Mouse (Mus musculus) left cerebral cortex, postnatal 36 days (tissue): Measurements from ENCODE around the gene Fndc7. TPM values are rescaled to one million over a fixed set of nuclear protein-coding genes. Genes with fewer than 3 reads are reported as not detected.
A peak's percentile ranks its signal among the peaks of the same experiment; 100 is the strongest.

ENCODE experiments used
- DNase-seq, 2 experiments: peaks; one replicate each; pipeline ENCODE4 v3.0.0; 2021 to 2022; ENCODE audit warnings: low spot score in 2 of 2, mixed read lengths in 1 of 2
- intact Hi-C: fragments of 180-260 bp; cut with DNase I; formaldehyde crosslinking; loops from one replicate; pipeline ENCODE4 v1.15.1; 2025
- total RNA-seq, 2 experiments: library from RNA; stranded (reverse); gene quantifications; 2 replicates each; pipeline ENCODE4 v1.2.3; 2021

The Fndc7 gene
- not detected for total RNA-seq

DNA sequence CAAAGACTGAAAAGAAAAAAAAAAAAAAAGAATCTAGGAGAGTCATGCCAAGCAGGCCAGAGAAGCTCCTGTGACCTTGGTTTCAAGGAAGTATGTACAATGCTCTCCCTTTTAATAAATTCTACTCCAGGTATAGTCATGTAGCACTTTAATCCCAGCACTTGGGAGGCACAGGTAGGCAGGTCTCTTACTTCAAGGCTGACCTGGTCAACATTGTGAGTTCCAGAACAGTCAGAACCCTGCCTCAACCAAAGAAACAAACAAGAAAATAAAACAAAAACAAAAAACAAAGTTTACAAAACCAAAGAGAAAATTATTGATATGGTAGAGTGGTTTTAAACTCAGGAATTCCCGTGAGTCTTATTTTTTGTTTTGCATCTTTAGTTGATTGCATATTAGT is at the start of gene Fndc7:
Gene Fndc7 (minus strand): TSS at position 101 of the 400 bp plus-strand sequence.
- no peak for DNase-seq
- intact Hi-C loops = no loop called here

DNA sequence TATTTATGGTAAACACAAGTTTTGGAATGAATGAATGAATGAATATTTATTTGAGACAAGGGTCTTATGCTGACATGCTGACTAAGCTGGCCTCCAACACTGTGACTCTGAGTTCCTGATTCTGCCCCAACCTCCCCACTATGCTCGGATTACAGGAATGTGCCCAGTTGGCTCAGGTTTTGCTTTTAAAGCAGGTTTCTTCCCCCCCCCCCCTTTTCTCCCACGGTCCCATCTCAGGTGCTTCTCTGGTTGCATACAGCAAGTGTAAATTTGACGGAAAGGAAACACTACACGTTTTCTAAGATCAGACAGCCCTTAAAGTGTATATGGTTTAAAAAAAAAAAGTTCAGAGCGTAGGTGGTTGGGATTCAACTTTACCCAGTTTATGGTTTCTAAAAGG is 49.8 kb upstream of the Fndc7 start, which contains the start of gene Henmt1:
Gene Henmt1 (plus strand): TSS at position 301 of the 400 bp plus-strand sequence.
- intact Hi-C loops = no loop called here
- DNase-seq = no peak

DNA sequence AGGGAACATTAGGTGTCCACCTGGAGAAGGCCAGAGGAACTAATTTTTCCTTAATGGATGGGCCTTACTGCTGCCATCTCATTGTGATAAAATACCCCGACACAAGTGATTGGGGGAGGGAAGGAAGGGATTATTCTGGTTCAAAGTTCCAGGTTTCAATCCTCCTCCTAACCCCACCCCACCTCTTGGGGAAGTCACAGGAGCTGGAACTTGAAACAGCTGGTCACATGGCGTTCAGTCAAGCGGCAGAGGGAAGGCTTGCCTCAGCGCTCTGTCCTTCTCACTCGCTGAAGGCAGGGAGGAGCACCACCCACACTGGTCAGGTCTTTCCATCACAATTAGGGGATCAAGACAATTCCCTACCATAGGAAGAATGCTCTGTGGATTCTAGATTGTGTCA is 48.9 kb upstream of the Fndc7 start:
- intact Hi-C loops = no loop called here
- no peak for DNase-seq

DNA sequence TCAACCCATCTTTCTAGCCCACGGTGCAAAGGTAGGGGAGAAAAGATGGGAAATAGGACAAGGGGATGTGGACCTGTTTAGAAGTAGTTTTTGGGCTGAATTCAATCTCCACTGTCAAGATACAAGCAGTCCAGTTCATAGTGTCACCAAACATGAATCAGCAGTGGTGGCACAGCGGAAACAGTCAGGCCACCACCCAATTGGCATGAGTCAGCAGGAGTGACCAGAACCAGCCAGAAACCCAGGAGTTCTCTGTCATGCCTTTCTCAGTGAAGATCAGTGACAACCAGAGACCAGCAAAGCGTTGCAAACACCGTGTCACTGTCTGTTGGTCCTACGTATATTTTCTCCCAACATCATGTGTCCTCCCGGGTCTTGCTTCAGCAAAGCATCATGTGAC is 43.7 kb upstream of the Fndc7 start:
- DNase-seq = no peak
- intact Hi-C loops = no loop called here

DNA sequence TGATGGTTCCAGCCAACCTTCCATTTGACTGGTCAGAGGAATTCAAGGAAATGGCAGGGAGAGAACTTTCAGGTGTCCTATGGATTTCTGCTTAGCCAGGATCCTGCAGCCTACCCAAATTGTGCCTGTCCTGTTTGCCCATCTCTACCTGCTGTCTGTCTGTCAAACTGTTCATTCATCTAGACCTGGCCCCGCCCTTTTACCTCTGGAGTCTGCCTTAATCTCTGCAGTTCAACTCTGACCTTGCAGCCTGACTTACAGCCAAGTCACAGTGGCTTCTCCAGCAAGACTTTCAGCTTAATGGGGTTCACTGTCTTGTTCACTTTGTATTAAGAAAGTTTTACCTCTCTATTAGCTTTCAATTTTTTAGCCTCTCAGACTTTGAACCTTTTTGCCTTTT is 36.5 kb upstream of the Fndc7 start:
- no peak for DNase-seq
- intact Hi-C loops = no loop called here

DNA sequence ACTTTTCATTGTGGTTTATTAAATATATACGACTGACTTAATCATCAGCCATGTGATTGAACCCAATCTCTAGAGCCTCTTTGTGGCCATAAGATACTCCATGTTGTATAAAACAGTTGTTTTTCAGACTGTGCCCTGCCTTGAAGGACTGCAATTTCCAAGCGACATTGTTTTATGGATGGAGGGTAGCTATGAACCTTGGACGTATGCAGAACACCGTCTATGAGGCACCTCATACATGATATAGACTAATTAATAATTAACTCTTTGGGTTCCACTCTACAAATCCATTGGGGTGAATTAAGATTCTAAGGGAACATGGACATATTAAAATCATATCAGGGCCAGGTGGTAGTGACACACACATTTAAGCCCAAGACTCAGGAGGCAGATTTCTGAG is 35.9 kb upstream of the Fndc7 start:
- intact Hi-C loops = no loop called here
- no peak for DNase-seq

DNA sequence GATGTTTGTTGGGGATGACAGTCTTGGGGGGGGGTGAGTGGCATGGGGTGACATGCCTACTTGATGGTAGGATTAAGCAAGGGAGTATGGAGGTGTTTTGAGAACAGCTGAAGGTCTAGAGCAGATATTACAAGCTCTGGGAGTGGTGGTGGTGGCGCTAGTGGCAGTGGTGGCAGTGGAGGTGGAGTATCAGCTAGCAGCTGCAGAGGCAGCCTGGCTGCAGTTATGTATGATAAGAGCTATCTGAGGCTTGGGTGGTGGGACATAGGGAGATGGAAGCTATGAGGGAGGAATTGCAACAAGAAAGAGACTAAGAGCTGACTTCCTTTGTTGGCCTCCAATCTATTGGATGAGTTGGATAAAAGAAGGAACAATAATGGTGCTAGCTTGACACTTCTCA is 32.0 kb upstream of the Fndc7 start:
- DNase-seq = no peak
- intact Hi-C loops = no loop called here

DNA sequence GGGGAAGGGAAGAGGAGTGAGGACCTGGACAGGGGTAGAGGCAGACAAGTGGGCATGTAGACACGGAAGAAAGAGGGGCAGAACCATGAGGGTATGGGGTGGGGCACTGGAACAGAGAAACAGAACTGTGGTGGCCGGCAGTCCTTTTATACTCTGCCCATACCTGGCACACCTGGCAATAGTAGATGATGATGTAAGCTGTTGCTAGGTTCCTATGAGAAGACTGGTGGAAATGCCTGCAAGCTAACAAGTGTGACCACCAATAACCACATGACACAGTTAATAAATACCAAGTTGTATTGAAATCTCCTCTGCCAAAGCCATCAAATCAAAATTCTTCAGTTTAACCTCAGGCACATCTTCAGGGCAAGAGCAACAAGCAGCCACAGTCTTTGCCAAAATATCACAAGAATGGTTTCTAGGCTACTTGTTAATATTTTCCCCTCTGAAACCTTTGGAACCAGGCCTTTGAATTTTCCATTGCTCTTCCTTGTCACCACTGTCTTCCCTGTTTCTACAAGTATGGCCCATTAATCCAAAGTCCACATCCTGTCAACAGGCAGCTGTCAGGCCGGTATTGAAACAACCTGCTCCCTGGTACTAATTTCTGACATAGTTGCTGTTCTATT is 30.7 kb upstream of the Fndc7 start:
- no peak for DNase-seq
- intact Hi-C loops = no loop called here

DNA sequence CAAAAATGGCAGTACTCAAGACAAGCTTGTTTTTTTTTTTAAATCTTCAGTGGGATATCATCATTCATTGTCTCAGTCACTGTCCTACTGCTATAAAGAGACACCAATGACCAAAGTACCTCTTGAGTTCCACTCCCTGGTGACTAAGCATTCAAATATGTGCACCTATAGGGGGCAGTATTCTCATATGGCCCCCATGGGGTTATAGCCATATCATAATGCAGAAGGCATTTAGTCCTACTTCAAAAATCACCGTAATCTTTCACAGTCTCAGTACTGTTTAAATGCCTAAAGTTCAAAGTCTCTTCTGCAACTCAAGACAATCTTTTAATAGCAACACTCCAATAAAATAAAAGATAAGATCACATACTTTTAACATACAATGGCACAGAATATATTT is 29.0 kb upstream of the Fndc7 start:
- DNase-seq = no peak
- intact Hi-C loops = loop anchor here (10.0 kb wide), 1 partner anchor 214 kb away; no protein-coding TSS in a partner anchor

DNA sequence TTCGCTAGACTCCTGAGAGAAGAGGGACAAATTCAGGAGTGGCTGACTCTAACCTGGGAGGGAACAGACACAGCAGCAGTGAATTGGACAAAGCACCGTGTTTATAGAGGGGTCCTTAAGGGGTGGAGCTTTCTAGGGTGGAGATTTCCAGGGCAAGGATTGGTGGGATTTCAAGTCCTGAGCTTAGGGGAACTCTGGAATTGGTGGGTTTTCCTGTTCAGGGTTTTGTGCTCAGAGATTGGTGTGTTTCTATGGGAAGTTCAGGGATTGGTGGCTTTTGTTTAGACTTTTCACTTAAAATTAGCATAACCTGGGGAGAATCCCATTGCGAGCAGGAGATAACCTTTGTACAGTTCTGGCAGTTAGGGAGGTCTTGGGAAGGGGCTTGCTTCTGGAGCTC is 28.2 kb upstream of the Fndc7 start:
- no peak for DNase-seq
- intact Hi-C loops = loop anchor here (10.0 kb wide), 1 partner anchor 213 kb away; no protein-coding TSS in a partner anchor

DNA sequence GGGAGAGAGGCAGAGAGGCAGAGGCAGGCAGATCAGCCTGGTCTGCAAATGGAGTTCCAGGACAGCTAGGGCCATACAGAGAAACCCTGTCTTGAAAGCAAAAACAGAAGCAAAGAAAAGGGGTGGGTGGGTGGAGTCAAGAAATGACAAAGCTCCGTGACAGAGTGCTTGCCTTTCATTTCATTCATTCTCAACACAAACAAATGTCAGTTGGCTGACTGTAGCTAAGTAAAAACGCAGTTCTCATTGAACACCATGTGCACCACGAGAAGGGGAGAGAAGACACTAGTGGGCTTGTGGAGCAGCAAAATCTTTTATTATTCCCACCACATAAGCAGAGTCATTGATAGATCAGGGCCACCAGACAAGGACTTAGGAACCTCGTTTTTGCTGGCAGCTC is 27.0 kb upstream of the Fndc7 start:
- no peak for DNase-seq
- intact Hi-C loops = loop anchor here (10.0 kb wide), 1 partner anchor 212 kb away; no protein-coding TSS in a partner anchor

DNA sequence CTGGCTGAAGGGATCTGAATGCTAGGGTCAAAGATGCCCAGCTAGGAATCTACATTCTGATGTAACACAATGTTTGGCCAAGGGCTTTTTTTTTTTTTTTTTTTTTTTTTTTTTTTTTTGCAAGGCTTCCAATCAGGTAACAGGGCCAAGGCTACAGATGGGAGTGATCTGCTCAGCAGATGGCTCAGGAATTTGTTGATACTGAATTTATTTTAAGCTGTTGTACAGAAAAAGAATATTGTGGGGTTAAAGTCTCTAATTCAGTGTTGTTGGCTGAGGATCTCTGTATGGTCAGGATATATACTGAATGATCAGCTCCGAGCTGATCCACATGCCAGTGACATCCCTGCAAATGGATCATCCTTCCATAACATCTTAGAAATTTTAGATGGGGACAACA is 26.2 kb upstream of the Fndc7 start:
- intact Hi-C loops = loop anchor here (10.0 kb wide), 1 partner anchor 211 kb away; no protein-coding TSS in a partner anchor
- DNase-seq = no peak

DNA sequence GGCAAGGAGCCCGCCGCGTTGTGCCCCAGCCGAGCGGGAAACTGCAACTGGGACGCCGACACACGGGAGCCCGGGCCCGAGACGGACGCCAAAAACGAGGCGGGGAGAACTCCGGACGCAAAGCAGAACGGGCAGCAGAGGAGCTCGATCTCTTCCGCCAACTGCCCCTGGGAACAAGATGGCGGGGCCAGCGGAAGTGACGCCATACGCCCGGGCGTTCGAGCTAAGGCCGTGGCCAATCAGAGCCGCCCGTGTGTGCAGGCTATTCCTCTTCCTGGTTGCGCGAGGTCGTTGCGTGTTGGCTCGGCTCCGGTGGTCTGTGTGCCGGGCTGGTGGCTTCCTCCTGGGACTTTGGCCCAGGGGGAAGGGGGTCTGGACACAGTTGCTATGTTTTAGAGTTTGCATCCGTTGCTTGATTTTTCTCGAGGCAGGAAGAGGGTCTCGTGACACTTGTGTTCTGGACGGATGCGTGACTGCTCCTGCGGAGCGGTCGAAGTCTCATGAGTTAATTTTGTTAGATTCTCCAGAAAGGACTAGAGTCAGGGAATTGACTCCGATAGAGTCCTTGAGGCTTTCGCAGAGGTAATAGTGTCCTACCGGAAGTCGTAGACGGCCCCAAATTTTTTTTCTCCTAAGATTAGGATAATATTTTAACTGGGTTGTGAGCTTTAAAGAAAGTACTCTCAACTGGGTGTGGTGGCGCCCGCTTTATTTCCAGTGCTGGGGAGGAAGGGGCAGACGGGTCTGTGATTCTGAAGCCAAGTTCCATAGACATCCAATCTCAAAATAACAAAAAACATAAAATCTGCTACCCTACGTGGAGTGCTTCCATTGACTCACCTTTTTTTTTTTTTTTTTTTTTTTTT is 22.0 kb upstream of the Fndc7 start, which contains the start of gene Prpf38b:
Gene Prpf38b (minus strand): TSS at position 180 of the 866 bp plus-strand sequence.
- DNase-seq = peak; percentile 95 to 96
- intact Hi-C loops = loop anchor here (1.0 to 10.0 kb wide), 4 partner anchors 54 to 207 kb away; partner anchors contain the start of gene Stxbp3

DNA sequence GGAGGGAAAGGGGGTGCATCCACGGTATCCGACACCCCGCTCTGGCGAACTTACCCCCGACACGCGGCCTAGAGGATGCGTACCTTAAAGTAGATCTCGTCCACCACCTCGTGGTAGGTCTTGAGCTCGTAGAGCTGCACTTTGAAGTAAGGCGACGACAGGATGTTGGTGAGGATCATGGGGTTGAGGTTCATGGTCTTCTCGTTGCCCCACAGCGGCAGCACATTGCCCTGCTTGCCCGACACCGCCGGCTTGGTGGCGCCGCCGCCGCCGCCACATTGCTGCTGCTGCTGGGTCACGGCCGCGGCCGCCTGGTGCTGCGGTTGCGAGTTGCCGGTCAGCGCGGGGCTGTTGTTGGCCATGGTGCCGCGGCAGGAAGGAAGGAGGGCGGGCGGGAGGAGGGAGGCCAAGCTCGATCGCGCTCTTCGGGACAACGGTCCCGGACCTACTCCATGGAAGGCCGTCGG is 21.3 kb upstream of the Fndc7 start:
- peak; percentile 48 to 59 for DNase-seq
- intact Hi-C loops = loop anchor here (1.0 to 10.0 kb wide), 4 partner anchors 54 to 206 kb away; partner anchors contain the start of gene Stxbp3

DNA sequence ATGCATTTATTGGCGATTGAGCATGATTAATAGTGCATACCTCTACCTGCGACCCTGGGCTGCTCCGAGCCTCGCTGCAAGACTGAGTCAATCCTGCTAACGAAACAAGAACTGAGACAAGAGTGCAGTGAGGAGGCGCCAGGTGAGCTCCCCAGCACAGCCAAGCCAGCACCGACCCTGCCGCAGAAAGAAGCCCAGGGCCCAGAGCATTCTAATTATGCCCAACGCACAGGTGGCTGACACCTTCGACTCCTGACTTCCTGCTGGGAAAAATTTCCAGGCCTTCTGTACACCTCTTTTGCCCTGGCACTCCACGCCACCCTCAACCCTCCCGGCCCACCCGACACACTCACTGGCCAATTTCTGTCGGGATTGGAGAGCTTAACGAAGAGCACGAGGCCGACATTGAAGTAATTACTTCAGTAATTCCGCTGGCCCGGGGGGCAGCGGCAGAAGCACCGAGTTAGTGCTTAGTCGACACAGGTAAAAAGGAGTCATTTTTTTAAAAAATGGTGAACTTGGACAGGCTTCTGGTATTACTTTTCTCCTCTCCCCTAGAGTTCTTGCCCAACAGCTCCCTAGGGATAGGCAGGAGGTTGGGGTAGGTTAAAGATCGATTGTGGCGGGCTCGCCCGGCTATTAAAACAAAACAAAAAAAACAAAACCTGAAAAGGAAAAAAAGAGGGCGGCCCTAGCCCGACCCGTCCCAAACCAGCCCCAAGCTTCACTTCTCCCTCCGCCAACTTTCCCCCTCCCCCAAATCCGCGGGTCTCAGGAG is 20.7 kb upstream of the Fndc7 start:
- intact Hi-C loops = loop anchor here (1.0 to 10.0 kb wide), 4 partner anchors 53 to 206 kb away; partner anchors contain the start of gene Stxbp3

DNA sequence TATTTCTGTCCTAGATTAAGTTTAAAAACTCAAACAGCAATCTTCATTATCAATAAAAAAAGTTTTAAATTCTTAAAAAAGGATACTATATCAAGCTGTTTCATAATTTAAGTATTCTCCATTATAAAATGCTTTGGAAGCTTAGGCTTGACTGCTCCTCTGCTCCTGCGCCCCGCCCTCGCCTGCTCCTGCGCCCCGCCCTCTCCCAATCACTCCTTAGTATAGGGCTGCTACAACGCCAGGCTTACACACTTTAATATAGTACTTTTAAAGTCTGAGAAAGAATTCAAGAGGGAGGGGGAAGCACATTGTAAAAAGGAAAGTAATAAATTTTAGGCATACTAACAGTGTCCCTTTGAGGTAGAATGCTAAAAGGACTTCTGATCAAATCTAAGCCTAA is 13.1 kb upstream of the Fndc7 start:
- no peak for DNase-seq
- intact Hi-C loops = loop anchor here (10.0 kb wide), 1 partner anchor 238 kb away; no protein-coding TSS in a partner anchor

More for the DNA sequence above, 20.7 kb upstream of the Fndc7 start:
- DNase-seq = no peak

DNA sequence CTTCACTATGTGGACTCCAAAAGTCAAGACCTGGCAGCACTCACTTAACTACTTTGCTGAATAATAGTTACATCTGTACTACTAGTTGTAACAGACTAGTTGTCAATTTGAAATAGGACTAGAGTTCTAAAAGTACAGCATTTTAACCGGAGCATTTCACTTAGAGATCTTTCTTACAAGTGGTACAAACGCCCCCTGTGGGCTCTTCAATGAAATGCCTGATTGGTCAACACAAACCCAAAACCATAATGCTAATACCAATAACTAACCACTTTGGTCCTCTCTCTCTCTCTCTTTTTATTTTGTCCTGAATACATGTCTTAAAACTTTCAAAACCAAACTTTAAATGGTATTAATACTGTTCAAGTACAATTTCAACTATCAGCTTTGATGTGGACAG is 12.2 kb upstream of the Fndc7 start:
- intact Hi-C loops = loop anchor here (10.0 kb wide), 1 partner anchor 237 kb away; no protein-coding TSS in a partner anchor
- DNase-seq = no peak

DNA sequence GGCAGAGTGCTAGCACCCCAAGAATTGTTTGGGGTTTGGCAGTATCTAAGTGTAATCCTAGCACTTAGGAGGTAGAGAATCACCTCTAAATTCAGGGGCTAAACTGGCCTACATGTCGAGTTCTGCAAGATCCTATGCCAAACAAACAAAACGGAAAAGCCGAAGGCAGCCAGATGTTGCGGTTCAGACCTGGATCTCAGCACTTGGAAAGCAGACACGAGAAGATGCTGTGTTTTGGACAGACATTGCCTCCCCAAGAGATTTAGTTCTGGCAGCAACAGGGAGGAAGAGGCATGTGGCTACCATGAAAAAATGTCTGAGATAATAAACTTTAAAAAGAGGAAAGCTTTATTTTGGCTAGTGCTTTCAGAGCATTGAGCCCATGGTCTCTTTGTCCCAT is 10.9 kb upstream of the Fndc7 start:
- DNase-seq = no peak
- intact Hi-C loops = loop anchor here (10.0 kb wide), 1 partner anchor 236 kb away; no protein-coding TSS in a partner anchor

DNA sequence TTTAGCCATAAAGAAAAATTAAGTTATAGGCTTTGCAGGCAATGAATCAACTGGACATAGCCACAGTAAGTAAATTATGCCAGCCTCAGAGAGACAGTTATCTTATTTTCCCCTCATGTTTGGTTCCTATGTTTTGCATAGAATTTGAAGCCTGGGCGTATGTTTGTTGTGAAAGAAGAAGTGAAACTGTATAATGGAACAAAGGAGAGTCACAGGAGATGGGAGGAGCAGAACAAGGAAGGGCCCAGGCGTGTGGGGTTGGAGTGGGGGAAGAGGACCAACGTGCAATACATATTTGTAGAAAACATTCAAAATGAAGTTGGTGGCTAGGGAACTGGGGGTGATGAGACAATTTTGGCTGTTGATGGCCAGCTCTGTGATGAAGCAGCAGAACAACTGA is 10.3 kb upstream of the Fndc7 start:
- no peak for DNase-seq
- intact Hi-C loops = loop anchor here (10.0 kb wide), 1 partner anchor 235 kb away; no protein-coding TSS in a partner anchor
